Mouse (Mus musculus): ENCODE results near the gene Gpr4.

GRCm38 (mm10) chr7:19208201-19208910 lies 4.0 kb upstream of the Gpr4 start:
- TF ChIP-seq CTCF (IDR thresholded peaks at IDR 0.05; ENCODE audit: extremely low read depth, insufficient read depth, low read length) = no peak
- TF ChIP-seq POLR2A (IDR thresholded peaks at IDR 0.05; ENCODE audit: extremely low read depth, insufficient read depth, low read length) = no peak
